Mouse (Mus musculus): ENCODE data around the gene Snx1. TPM values are rescaled to one million over a fixed set of nuclear protein-coding genes. Genes with fewer than 3 reads are reported as not detected.

Snx1 gene
- polyA plus RNA-seq, 1 experiment = 105 TPM

GRCm38 (mm10) chr9:66120945-66121344 is 5.4 kb downstream of the Snx1 start:
- peaks cover 40% of the 10 kb centered on the region for H3K36me3 ChIP-seq (replicated peaks; ENCODE audit: low read length)

GRCm38 (mm10) chr9:66120106-66120505 is 6.3 kb downstream of the Snx1 start:
- H3K36me3 ChIP-seq (replicated peaks; ENCODE audit: low read length) = peaks cover 43% of the 10 kb centered on the region
- H3K4me3 ChIP-seq (replicated peaks) = no peak overlapping the region
- no peaks in the 10 kb centered on the region for H3K9me3 ChIP-seq
- no peak for TF ChIP-seq GATA1 (IDR thresholded peaks at IDR 0.05; ENCODE audit: borderline replicate concordance, low read length)
- TF ChIP-seq FLI1 (IDR thresholded peaks at IDR 0.05; ENCODE audit: low read length) = no peak
- H3K4me1 ChIP-seq = peaks cover 64% of the 10 kb centered on the region
- no peaks in the 10 kb centered on the region for H3K27me3 ChIP-seq (replicated peaks)

More at GRCm38 (mm10) chr9:66120945-66121344, 5.4 kb downstream of the Snx1 start:
- TF ChIP-seq GATA1 (IDR thresholded peaks at IDR 0.05; ENCODE audit: borderline replicate concordance, low read length) (no peak), FLI1 (IDR thresholded peaks at IDR 0.05; ENCODE audit: low read length) (no peak)
- H3K9me3 ChIP-seq = no peaks in the 10 kb centered on the region
- H3K4me3 ChIP-seq (replicated peaks) = no peak overlapping the region
- H3K27me3 ChIP-seq (replicated peaks) = no peaks in the 10 kb centered on the region
- peaks cover 70% of the 10 kb centered on the region for H3K4me1 ChIP-seq

- Histone ChIP-seq H3K4me3 (replicated peaks) (no peak overlapping the region), H3K4me1 (peaks cover 67% of the 10 kb centered on the region), H3K36me3 (replicated peaks; ENCODE audit: low read length) (peaks cover 49% of the 10 kb centered on the region), H3K27me3 (replicated peaks) (no peaks in the 10 kb centered on the region), H3K9me3 (no peaks in the 10 kb centered on the region)
- no peak for TF ChIP-seq FLI1 (IDR thresholded peaks at IDR 0.05; ENCODE audit: low read length)
- no peak for TF ChIP-seq GATA1 (IDR thresholded peaks at IDR 0.05; ENCODE audit: borderline replicate concordance, low read length)
Measured at GRCm38 (mm10) chr9:66119498-66119897, 6.9 kb downstream of the Snx1 start.

GRCm38 (mm10) chr9:66116890-66117289 is 9.5 kb downstream of the Snx1 start:
- Histone ChIP-seq H3K36me3 (replicated peaks; ENCODE audit: low read length) (peaks cover 60% of the 10 kb centered on the region), H3K4me3 (replicated peaks) (no peak overlapping the region), H3K9me3 (no peaks in the 10 kb centered on the region), H3K4me1 (peaks cover 53% of the 10 kb centered on the region), H3K27me3 (replicated peaks) (no peaks in the 10 kb centered on the region)
- no peak for TF ChIP-seq FLI1 (IDR thresholded peaks at IDR 0.05; ENCODE audit: low read length)
- TF ChIP-seq GATA1 (IDR thresholded peaks at IDR 0.05; ENCODE audit: borderline replicate concordance, low read length) = no peak

DNA sequence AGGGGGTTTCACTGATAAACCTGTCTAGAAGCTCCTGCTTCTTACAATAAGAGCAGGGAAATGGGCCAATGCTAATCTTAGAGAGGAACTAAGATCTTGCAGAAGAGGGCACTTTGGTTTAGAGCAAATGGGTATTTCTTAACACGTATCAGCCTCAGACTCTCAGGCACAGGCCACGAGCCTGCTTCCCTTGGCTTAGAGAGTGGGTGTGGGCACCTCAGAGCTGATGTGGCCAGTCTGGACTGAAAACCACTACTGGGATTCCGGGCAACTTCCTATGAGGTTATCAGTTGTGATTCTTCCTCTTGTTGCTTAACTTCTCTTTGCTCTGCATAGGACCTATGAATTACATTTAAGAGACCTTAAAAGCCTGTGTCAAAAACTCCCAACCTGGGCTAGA is 12.0 kb downstream of the Snx1 start:
- Histone ChIP-seq H3K36me3 (replicated peaks; ENCODE audit: low read length) (peaks cover 66% of the 10 kb centered on the region), H3K4me3 (replicated peaks) (no peak overlapping the region), H3K27me3 (replicated peaks) (no peaks in the 10 kb centered on the region), H3K9me3 (no peaks in the 10 kb centered on the region), H3K4me1 (peaks cover 45% of the 10 kb centered on the region)
- TF ChIP-seq FLI1 (IDR thresholded peaks at IDR 0.05; ENCODE audit: low read length) (no peak), GATA1 (IDR thresholded peaks at IDR 0.05; ENCODE audit: borderline replicate concordance, low read length) (no peak)

DNA sequence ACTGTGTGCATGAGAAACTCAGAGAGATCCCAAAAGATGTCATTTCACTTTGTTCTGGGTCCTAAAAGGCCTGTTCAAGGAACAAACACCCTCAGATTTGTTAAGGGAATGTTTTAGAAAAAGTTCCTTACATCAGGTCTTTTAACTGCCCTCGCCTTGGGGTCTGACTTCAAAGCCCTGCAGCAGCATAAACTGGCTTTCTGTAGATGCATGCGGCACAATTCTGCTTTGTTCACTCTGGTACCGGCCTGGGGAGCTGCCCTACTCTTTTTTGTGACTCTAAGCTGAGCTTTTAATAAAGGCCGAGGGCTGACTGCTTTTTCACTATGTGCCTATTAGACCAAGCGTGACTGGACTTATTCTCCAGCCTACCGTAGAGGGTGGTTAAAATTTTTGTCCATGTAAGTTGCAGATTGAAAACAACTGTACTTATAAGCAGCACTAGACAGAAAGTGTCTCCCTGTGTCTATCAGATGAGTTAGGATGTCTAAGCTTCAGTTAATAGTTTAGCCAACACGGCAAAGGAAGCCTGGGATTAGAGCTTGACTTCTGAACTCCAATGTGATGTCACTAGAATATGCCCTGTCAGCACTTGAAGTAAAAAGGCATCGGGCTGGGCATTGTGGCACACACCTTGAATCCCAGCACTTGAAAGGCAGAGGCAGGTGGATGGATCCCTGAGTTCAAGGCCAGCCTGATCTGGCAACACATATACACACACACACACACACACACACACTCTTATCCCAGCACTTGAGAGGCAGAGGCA is 15.6 kb downstream of the Snx1 start:
- no peak overlapping the region for H3K4me3 ChIP-seq (replicated peaks)
- H3K36me3 ChIP-seq (replicated peaks; ENCODE audit: low read length) = peaks cover 78% of the 10 kb centered on the region
- H3K9me3 ChIP-seq = no peaks in the 10 kb centered on the region
- H3K27me3 ChIP-seq (replicated peaks) = no peaks in the 10 kb centered on the region
- TF ChIP-seq GATA1 (IDR thresholded peaks at IDR 0.05; ENCODE audit: borderline replicate concordance, low read length) (no peak), FLI1 (IDR thresholded peaks at IDR 0.05; ENCODE audit: low read length) (no peak)
- H3K4me1 ChIP-seq = peaks cover 42% of the 10 kb centered on the region

GRCm38 (mm10) chr9:66110126-66110525 is 16.3 kb downstream of the Snx1 start:
- no peaks in the 10 kb centered on the region for H3K27me3 ChIP-seq (replicated peaks)
- no peaks in the 10 kb centered on the region for H3K9me3 ChIP-seq
- no peak for TF ChIP-seq GATA1 (IDR thresholded peaks at IDR 0.05; ENCODE audit: borderline replicate concordance, low read length)
- TF ChIP-seq FLI1 (IDR thresholded peaks at IDR 0.05; ENCODE audit: low read length) = no peak
- peaks cover 83% of the 10 kb centered on the region for H3K36me3 ChIP-seq (replicated peaks; ENCODE audit: low read length)
- no peak overlapping the region for H3K4me3 ChIP-seq (replicated peaks)
- H3K4me1 ChIP-seq = peaks cover 47% of the 10 kb centered on the region

DNA sequence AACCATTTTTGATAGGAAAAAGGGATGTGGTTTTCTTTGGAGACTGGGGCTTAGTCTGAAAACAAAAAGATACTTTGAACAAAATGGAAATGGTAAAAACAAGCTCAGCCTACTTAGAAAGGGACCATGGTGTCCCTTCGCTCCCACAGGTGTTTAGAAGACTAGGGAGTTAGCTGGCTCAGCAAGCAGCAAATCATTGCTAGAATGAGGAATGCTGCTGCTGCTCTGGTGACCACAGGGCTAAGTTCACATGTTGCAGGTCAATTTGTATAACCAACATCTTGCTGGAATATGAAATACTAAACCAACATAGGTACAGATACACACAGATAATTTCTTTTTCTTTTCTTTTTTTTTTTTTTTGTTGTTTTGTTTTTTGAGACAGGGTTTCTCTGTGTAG is 16.8 kb downstream of the Snx1 start:
- peaks cover 47% of the 10 kb centered on the region for H3K4me1 ChIP-seq
- H3K36me3 ChIP-seq (replicated peaks; ENCODE audit: low read length) = peaks cover 83% of the 10 kb centered on the region
- H3K27me3 ChIP-seq (replicated peaks) = no peaks in the 10 kb centered on the region
- no peak overlapping the region for H3K4me3 ChIP-seq (replicated peaks)
- no peaks in the 10 kb centered on the region for H3K9me3 ChIP-seq
- TF ChIP-seq GATA1 (IDR thresholded peaks at IDR 0.05; ENCODE audit: borderline replicate concordance, low read length) (no peak), FLI1 (IDR thresholded peaks at IDR 0.05; ENCODE audit: low read length) (no peak)

- Histone ChIP-seq H3K4me3 (replicated peaks) (no peak overlapping the region), H3K9me3 (no peaks in the 10 kb centered on the region), H3K27me3 (replicated peaks) (no peaks in the 10 kb centered on the region), H3K4me1 (peaks cover 40% of the 10 kb centered on the region), H3K36me3 (replicated peaks; ENCODE audit: low read length) (peaks cover 96% of the 10 kb centered on the region)
- TF ChIP-seq FLI1 (IDR thresholded peaks at IDR 0.05; ENCODE audit: low read length) (no peak), GATA1 (IDR thresholded peaks at IDR 0.05; ENCODE audit: borderline replicate concordance, low read length) (no peak)
Measured at GRCm38 (mm10) chr9:66105168-66105567, 21.2 kb downstream of the Snx1 start.

DNA sequence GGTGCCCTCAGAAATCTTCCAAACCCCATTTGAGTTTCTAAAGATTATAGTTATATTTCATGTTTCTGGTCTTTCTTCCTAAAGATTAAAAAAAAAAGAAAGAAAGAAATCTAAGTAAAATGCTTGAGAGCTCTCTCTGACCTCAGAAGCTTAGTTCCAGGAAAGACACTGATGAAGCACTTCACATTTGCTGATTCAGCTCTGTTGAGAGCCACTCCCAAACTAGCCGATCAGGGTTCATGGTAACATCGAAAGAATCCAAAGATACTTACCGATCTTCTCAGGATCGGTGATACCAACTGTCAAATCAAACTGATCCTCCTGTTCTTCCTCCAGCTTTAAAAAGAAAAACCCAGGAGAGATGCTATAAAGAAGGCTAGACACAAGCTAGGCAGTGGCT is 21.8 kb downstream of the Snx1 start:
- Histone ChIP-seq H3K9me3 (no peaks in the 10 kb centered on the region), H3K4me1 (peaks cover 38% of the 10 kb centered on the region), H3K4me3 (replicated peaks) (no peak overlapping the region), H3K36me3 (replicated peaks; ENCODE audit: low read length) (peaks cover 98% of the 10 kb centered on the region), H3K27me3 (replicated peaks) (no peaks in the 10 kb centered on the region)
- TF ChIP-seq FLI1 (IDR thresholded peaks at IDR 0.05; ENCODE audit: low read length) (no peak), GATA1 (IDR thresholded peaks at IDR 0.05; ENCODE audit: borderline replicate concordance, low read length) (no peak)

All from megakaryocyte, embryonic 14.5 days (primary cell).